Mouse (Mus musculus): Measurements from ENCODE around the gene Lrriq1.

Lrriq1 gene

GRCm38 (mm10) chr10:103028253-103029131 is 207.6 kb downstream of the Lrriq1 start:
- no peak for DNase-seq

DNA sequence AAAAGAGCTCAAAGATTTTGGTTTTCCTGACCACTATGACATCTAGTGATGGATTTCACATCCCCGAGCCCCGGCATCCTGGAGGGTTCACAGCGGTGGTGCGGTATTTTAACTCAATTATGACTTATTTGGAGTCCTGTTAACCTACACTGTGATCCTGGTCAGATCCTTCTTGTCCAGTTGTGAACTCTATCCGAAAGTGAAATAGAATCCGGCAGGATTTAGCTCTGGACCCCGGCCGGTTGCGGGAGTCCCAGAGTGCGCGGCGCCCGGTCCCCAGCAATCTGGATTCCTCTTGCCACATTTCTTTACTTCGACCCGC is 208.2 kb downstream of the Lrriq1 start:
- no peak for DNase-seq

- DNase-seq, result no peak
These were observed 208.7 kb downstream of the Lrriq1 start for GRCm38 (mm10) chr10:103027226-103027930.

- DNase-seq, result no peak
These were observed 209.4 kb downstream of the Lrriq1 start for GRCm38 (mm10) chr10:103026636-103027225.

- no peak for DNase-seq
These were observed 233.6 kb downstream of the Lrriq1 start for GRCm38 (mm10) chr10:103002556-103002955.

- DNase-seq, result no peak
These were observed 235.2 kb downstream of the Lrriq1 start for GRCm38 (mm10) chr10:103000902-103001301.

DNA sequence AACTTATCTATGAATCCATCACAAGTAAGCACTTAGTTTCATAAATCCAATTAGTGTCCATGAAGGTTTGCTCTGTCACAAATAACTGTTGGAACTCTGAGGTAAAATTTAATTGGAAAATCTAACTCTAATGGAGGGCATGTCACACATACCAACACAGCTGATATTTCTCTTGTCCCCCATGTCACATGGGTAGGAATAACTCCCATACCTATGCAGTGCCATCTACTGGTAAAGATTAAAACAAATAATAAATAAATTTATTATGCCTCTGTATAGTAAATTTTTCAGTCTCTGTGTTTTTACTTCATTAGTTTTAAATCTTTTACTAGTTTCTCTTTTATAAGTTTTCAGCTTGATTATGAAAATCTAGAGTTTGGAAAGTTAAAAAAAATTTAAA is 236.5 kb downstream of the Lrriq1 start:
- DNase-seq, result no peak
